ENCODE assay signal across 8 mouse cellular contexts in the genomic region with DNA sequence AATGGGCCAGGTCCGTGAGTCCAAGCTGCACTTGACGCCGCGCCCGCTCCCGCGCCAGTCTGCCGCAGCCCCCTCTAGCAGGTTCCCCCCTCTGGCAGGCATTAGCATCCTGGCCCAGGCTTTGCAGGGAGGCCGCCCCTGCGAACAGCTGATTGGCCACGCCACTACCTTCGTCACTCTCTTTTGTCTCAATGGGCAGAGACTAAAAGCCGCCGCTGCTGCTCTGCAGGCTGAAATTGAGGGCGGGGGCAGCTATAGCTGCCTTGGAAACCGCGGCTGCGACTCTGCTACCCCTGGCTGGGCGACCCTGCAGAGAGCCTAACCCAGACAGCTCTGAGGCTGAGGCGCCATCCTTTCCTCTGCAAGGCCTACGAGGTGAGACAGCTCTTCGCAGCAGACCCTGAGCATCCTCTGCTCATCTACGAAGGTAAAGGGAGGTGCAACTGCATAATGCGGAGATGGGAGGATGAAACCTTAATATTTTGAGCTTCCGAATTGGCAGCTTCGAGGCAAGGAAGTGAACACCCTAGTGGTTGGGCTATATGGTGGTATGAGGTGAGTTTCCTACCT. TPM values are rescaled to one million over a fixed set of nuclear protein-coding genes. Genes with fewer than 3 reads are reported as not detected.
A peak's percentile ranks its signal among the peaks of the same experiment; 100 is the strongest.
DNase-seq lines count a peak whose midpoint lies in the region; ATAC-seq lines count a peak whose summit lies in the region.

A gene (plus strand): TSS at position 178 of the 570 bp plus-strand sequence.

- peak within 1 kb of the TSS; percentile 71 for H3K4me2 ChIP-seq in intestine, embryonic 15.5 days (replicated peaks)

- no peaks in the 10 kb centered on the region for H3K4me1 ChIP-seq in intestine, embryonic 15.5 days (replicated peaks)

- intact Hi-C loops in left cerebral cortex, postnatal 36 days (cut with DNase I) = loop anchor here (10.0 kb wide), 2 partner anchors 248 to 368 kb away; a partner anchor contains a TSS

- peak within 1 kb of the TSS; percentile 33 for H3K4me3 ChIP-seq in intestine, embryonic 15.5 days (replicated peaks)

- no peaks in the 10 kb centered on the region for H3K9me3 ChIP-seq in intestine, embryonic 15.5 days

- 0 out of 2 replicates have a peak within 1 kb of the TSS, but pooled peaks have one; percentile 26 for H3K9ac ChIP-seq in intestine, embryonic 15.5 days

- no peaks in the 10 kb centered on the region for H3K36me3 ChIP-seq in intestine, embryonic 15.5 days

- peak; percentile 9 to 24 for DNase-seq in adrenal gland, adult 18-20 months (ENCODE audit: low spot score in 2 of 2)
- peak; percentile 89 for DNase-seq in embryo, embryonic 10 days (ENCODE audit: low spot score)
- DNase-seq in left cerebral cortex, postnatal 36 days (ENCODE audit: low spot score in 2 of 2) = peak; percentile 80 to 84
- peak; percentile 86 for DNase-seq in mesoderm, embryonic 11.5 days (ENCODE audit: low read depth, low spot score)
- peak; percentile 74 for DNase-seq in right cerebral cortex, postnatal 4 days
- DNase-seq in adipocyte (ENCODE audit: low spot score) = no peak

- H3K27ac ChIP-seq in intestine, embryonic 15.5 days = no peak within 1 kb of the TSS

- peaks cover 9% of the 10 kb centered on the region for H3K27me3 ChIP-seq in intestine, embryonic 15.5 days (replicated peaks)

- WGBS in intestine, embryonic 15.5 days = 21% methylated on average over 26 of the region's 26 CpGs

- ATAC-seq in granulocyte monocyte progenitor cell, adult 5-6 weeks (replicated peaks; ENCODE audit: poor library complexity, severe bottlenecking) = peak; percentile 94
- peak; percentile 93 for ATAC-seq in intestine, embryonic 15.5 days

RNA-seq across cellular contexts. Expression of the gene that starts here (rescaled TPM):
- 10 to 100 TPM; 14.2 to 17.2 TPM for total RNA-seq in adrenal gland, adult 18-20 months (2021)
- not detected in 2 replicates for total RNA-seq in granulocyte monocyte progenitor cell, adult 5-6 weeks (2014; fragmentation: Nextera tagmentation)
- total RNA-seq in granulocyte monocyte progenitor cell, adult 5-6 weeks (2017) = not detected in 2 replicates
- polyA plus RNA-seq in intestine, embryonic 15.5 days (2015; fragmentation: Nextera tagmentation; extraction: Ambion mirVana) = 15.5 and 17.8 TPM in 2 replicates
- total RNA-seq in left cerebral cortex, postnatal 36 days (2021) = 100 to 1,000 TPM; 248 to 256 TPM

Comparison
In these comparisons a context has a peak if more than half of its experiments do, and no peak if none do; other contexts are left out.
1. RNA of the gene that starts here (total RNA-seq): 248 to 256 TPM in left cerebral cortex, postnatal 36 days and 14.2 to 17.2 TPM in adrenal gland, adult 18-20 months; not detected in granulocyte monocyte progenitor cell, adult 5-6 weeks; every median in the first group is over 10 times any median in the second.
2. RNA of the gene that starts here (total RNA-seq): 248 to 256 TPM in left cerebral cortex, postnatal 36 days; 14.2 to 17.2 TPM in adrenal gland, adult 18-20 months; every median in the first group is over 10 times any median in the second.
3. Peak in ATAC-seq in granulocyte monocyte progenitor cell, adult 5-6 weeks; RNA of the gene not detected or under 1 TPM.